Mouse (Mus musculus) kidney, embryonic 16.5 days (tissue): Measurements from ENCODE around the gene Scpep1. TPM values are rescaled to one million over a fixed set of nuclear protein-coding genes. Genes with fewer than 3 reads are reported as not detected.

Experiments used
- ATAC-seq: fragments of 200-750 bp; cut with Nextera tagmentation; 2 replicates; pipeline ENCODE4 v1.8.0; 2017; ENCODE audit warnings: moderate TSS enrichment; ENCODE audit not compliant: low FRiP score, low TSS enrichment
- H3K27ac ChIP-seq: fragments of 300-500 bp; sonication (generic); 2 replicates; pipeline ENCODE4 v1.5.1; 2014; ENCODE audit warnings: low read length
- H3K27me3 ChIP-seq: fragments of 300-500 bp; sonication (generic); 2 replicates; pipeline ENCODE4 v1.6.1; 2014; ENCODE audit warnings: low read length, control low read depth, mixed read lengths; ENCODE audit not compliant: insufficient read depth
- H3K36me3 ChIP-seq: fragments of 300-500 bp; sonication (generic); 2 replicates; pipeline ENCODE4 v1.6.1; 2014; ENCODE audit warnings: low read length, control low read depth, mixed read lengths; ENCODE audit not compliant: insufficient read depth
- H3K4me1 ChIP-seq: fragments of 300-500 bp; sonication (generic); 2 replicates; pipeline ENCODE4 v1.6.1; 2014; ENCODE audit warnings: low read length, control low read depth, mixed read lengths; ENCODE audit not compliant: insufficient read depth
- H3K4me2 ChIP-seq: fragments of 300-500 bp; sonication (generic); replicated peaks from 2 replicates; pipeline ENCODE4 v1.6.1; 2014; ENCODE audit warnings: low read depth, low read length
- H3K4me3 ChIP-seq: fragments of 300-500 bp; sonication (generic); 2 replicates; pipeline ENCODE4 v1.5.1; 2014; ENCODE audit warnings: mild to moderate bottlenecking, low read length
- H3K9ac ChIP-seq: fragments of 300-500 bp; sonication (generic); replicated peaks from 2 replicates; pipeline ENCODE4 v1.6.1; 2014; ENCODE audit warnings: low read length
- H3K9me3 ChIP-seq: fragments of 300-500 bp; sonication (generic); 2 replicates; pipeline ENCODE4 v1.6.1; 2016; ENCODE audit warnings: low read length, control low read depth
- WGBS: fragments of 180-500 bp; shearing (Covaris S2); extraction: QIAGEN DNeasy Blood & Tissue Kit; methylation state at CpG from one replicate; pipeline ENCODE4 v1.1.7; 2014; 5-methylcytosine and 5-hydroxymethylcytosine counted together
- polyA plus RNA-seq: library from polyadenylated mRNA; unstranded; fragments of >200 nt; fragmentation: Nextera tagmentation; extraction: Ambion mirVana; gene quantifications from 2 replicates; pipeline ENCODE4 v1.2.1, GENCODE M21; 2015

Scpep1 gene
- polyA plus RNA-seq, 1 experiment from 2014 or later: 158 TPM

- Histone ChIP-seq H3K4me3 (no peak overlapping the region), H3K27ac (no peak overlapping the region), H3K36me3 (peaks cover 21% of the 10 kb centered on the region; the same call in 1 of the 2 replicates), H3K9me3 (no peaks in the 10 kb centered on the region), H3K4me1 (no peaks in the 10 kb centered on the region), H3K4me2 (no peak overlapping the region), H3K27me3 (no peaks in the 10 kb centered on the region), H3K9ac (no peak overlapping the region)
- WGBS: 92% methylated on average over 8 of the region's 8 CpGs
- ATAC-seq: no peak
These were observed 26.1 kb upstream of the Scpep1 start for GRCm38 (mm10) chr11:88981337-88981736.

- no peak overlapping the region for H3K9ac ChIP-seq
- no peaks in the 10 kb centered on the region for H3K9me3 ChIP-seq
- no peak overlapping the region for H3K27ac ChIP-seq
- H3K27me3 ChIP-seq: no peaks in the 10 kb centered on the region
- no peak for ATAC-seq
- H3K4me1 ChIP-seq: peaks cover 7% of the 10 kb centered on the region; the same call in 1 of the 2 replicates
- no peak overlapping the region for H3K4me3 ChIP-seq
- WGBS: 96% methylated on average over 5 of the region's 5 CpGs
- H3K36me3 ChIP-seq: no peaks in the 10 kb centered on the region
- H3K4me2 ChIP-seq: no peak overlapping the region
These were observed 21.9 kb upstream of the Scpep1 start for GRCm38 (mm10) chr11:88977188-88977587.

- Histone ChIP-seq H3K4me1 (peaks cover 7% of the 10 kb centered on the region; the same call in 1 of the 2 replicates), H3K27ac (no peak overlapping the region), H3K9ac (no peak overlapping the region), H3K27me3 (no peaks in the 10 kb centered on the region), H3K9me3 (no peaks in the 10 kb centered on the region), H3K36me3 (no peaks in the 10 kb centered on the region), H3K4me3 (no peak overlapping the region), H3K4me2 (no peak overlapping the region)
- 87% methylated on average over 2 of the region's 2 CpGs for WGBS
- ATAC-seq: no peak
These were observed 21.1 kb upstream of the Scpep1 start for GRCm38 (mm10) chr11:88976320-88976719.

- no peaks in the 10 kb centered on the region for H3K9me3 ChIP-seq
- peak overlapping the region; percentile 72 for H3K4me3 ChIP-seq
- peak; percentile 75 for ATAC-seq
- no peaks in the 10 kb centered on the region for H3K27me3 ChIP-seq
- peak overlapping the region; percentile 69 for H3K4me2 ChIP-seq
- peak overlapping the region; percentile 86 for H3K27ac ChIP-seq
- peak overlapping the region; percentile 81 for H3K9ac ChIP-seq
- no peaks in the 10 kb centered on the region for H3K36me3 ChIP-seq
- WGBS: 1% methylated on average over 62 of the region's 62 CpGs
- H3K4me1 ChIP-seq: peaks cover 7% of the 10 kb centered on the region; the same call in 1 of the 2 replicates
These were observed 18.8 kb upstream of the Scpep1 start for GRCm38 (mm10) chr11:88973776-88974701.

GRCm38 (mm10) chr11:88970202-88970732, 15.0 kb upstream of the Scpep1 start, which contains the start of gene Coil:
Gene Coil, plus strand, starts transcription at chr11:88970252.
- H3K36me3 ChIP-seq: no peaks in the 10 kb centered on the region
- ATAC-seq: no peak
- H3K4me3 ChIP-seq: no peak within 1 kb of the TSS
- 36% methylated on average over 2 of the region's 2 CpGs for WGBS
- H3K9ac ChIP-seq: no peak within 1 kb of the TSS
- H3K9me3 ChIP-seq: no peaks in the 10 kb centered on the region
- no peak within 1 kb of the TSS for H3K4me2 ChIP-seq
- no peaks in the 10 kb centered on the region for H3K27me3 ChIP-seq
- H3K4me1 ChIP-seq: peaks cover 7% of the 10 kb centered on the region; the same call in 1 of the 2 replicates
- H3K27ac ChIP-seq: no peak within 1 kb of the TSS

GRCm38 (mm10) chr11:88966881-88967361, 11.7 kb upstream of the Scpep1 start, which contains the start of gene Elobl:
Gene Elobl, minus strand, starts transcription at chr11:88966931.
- no peak within 1 kb of the TSS for H3K4me3 ChIP-seq
- ATAC-seq: no peak
- H3K27ac ChIP-seq: no peak within 1 kb of the TSS
- H3K27me3 ChIP-seq: no peaks in the 10 kb centered on the region
- 92% methylated on average over 2 of the region's 3 CpGs for WGBS
- H3K9me3 ChIP-seq: no peaks in the 10 kb centered on the region
- H3K36me3 ChIP-seq: no peaks in the 10 kb centered on the region
- H3K4me1 ChIP-seq: no peaks in the 10 kb centered on the region
- H3K9ac ChIP-seq: no peak within 1 kb of the TSS
- no peak within 1 kb of the TSS for H3K4me2 ChIP-seq

GRCm38 (mm10) chr11:88958851-88959250, 3.6 kb upstream of the Scpep1 start:
- H3K4me3 ChIP-seq: no peak overlapping the region
- H3K9ac ChIP-seq: no peak overlapping the region
- WGBS: 73% methylated on average over 3 of the region's 3 CpGs
- H3K27ac ChIP-seq: no peak overlapping the region
- H3K9me3 ChIP-seq: no peaks in the 10 kb centered on the region
- no peaks in the 10 kb centered on the region for H3K36me3 ChIP-seq
- ATAC-seq: no peak
- no peak overlapping the region for H3K4me2 ChIP-seq
- H3K4me1 ChIP-seq: peaks cover 3% of the 10 kb centered on the region; the same call in 1 of the 2 replicates
- no peaks in the 10 kb centered on the region for H3K27me3 ChIP-seq

- H3K27ac ChIP-seq: peak overlapping the region; percentile 78
- H3K36me3 ChIP-seq: peaks cover 7% of the 10 kb centered on the region; the same call in 1 of the 2 replicates
- WGBS: 0% methylated on average over 4 of the region's 4 CpGs
- peaks cover 5% of the 10 kb centered on the region; the same call in 1 of the 2 replicates for H3K4me1 ChIP-seq
- peak overlapping the region; percentile 68 for H3K9ac ChIP-seq
- H3K4me2 ChIP-seq: peak overlapping the region; percentile 54
- no peaks in the 10 kb centered on the region for H3K27me3 ChIP-seq
- H3K9me3 ChIP-seq: no peaks in the 10 kb centered on the region
- ATAC-seq: peak; percentile 69; the same call in 1 of the 2 replicates
- H3K4me3 ChIP-seq: peak overlapping the region; percentile 66
These were observed 462 bp downstream of the Scpep1 start for GRCm38 (mm10) chr11:88954803-88955202.

- no peak for ATAC-seq
- H3K4me2 ChIP-seq: 0 out of 2 replicates have a peak overlapping the region, but pooled peaks have one; percentile 54
- H3K4me1 ChIP-seq: peaks cover 5% of the 10 kb centered on the region; the same call in 1 of the 2 replicates
- H3K4me3 ChIP-seq: no peak overlapping the region
- H3K36me3 ChIP-seq: peaks cover 10% of the 10 kb centered on the region; the same call in 1 of the 2 replicates
- 94% methylated on average over 3 of the region's 3 CpGs for WGBS
- no peak overlapping the region for H3K27ac ChIP-seq
- H3K9ac ChIP-seq: no peak overlapping the region
- H3K27me3 ChIP-seq: no peaks in the 10 kb centered on the region
- no peaks in the 10 kb centered on the region for H3K9me3 ChIP-seq
These were observed 1.7 kb downstream of the Scpep1 start for GRCm38 (mm10) chr11:88953582-88953981.
